Mouse (Mus musculus) embryonic fibroblast, embryonic 13.5 days (primary cell): ENCODE data around the gene Cog3. TPM values are rescaled to one million over a fixed set of nuclear protein-coding genes. Genes with fewer than 3 reads are reported as not detected.

Experiments
- H3K27ac ChIP-seq: 2 replicates; pipeline ENCODE4 v1.5.1; 2012; ENCODE audit warnings: low read length, control low read depth, inconsistent platforms; ENCODE audit not compliant: insufficient read depth
- H3K4me1 ChIP-seq: 2 replicates; pipeline ENCODE4 v1.6.1; 2011; ENCODE audit warnings: low read length; ENCODE audit not compliant: control insufficient read depth, insufficient read depth
- H3K4me3 ChIP-seq: 2 replicates; pipeline ENCODE4 v1.5.1; 2011; ENCODE audit warnings: mild to moderate bottlenecking, control low read depth, low read length; ENCODE audit not compliant: insufficient read depth
- CTCF ChIP-seq: IDR thresholded peaks from 2 replicates; pipeline ENCODE4 v1.5.1; 2011; ENCODE audit warnings: mild to moderate bottlenecking, control low read depth, low read length, moderate library complexity, borderline replicate concordance; ENCODE audit not compliant: insufficient read depth
- POLR2A ChIP-seq: IDR thresholded peaks from 2 replicates; pipeline ENCODE4 v1.6.1; 2011; ENCODE audit warnings: low read depth, mild to moderate bottlenecking, control low read depth, low read length, moderate library complexity
- polyA plus RNA-seq: library from polyadenylated mRNA; stranded (reverse); fragments of >200 nt; gene quantifications from 2 replicates; pipeline ENCODE4 v1.2.4, GENCODE M21; 2011; ENCODE audit warnings: low read depth; ENCODE audit not compliant: missing spikeins, insufficient read length

Cog3 gene
- polyA plus RNA-seq, result 26.6 and 27.2 TPM in 2 replicates

GRCm38 (mm10) chr14:75753991-75754817 is at the start of gene Cog3:
Gene Cog3 (minus strand): TSS chr14:75754517.
- Histone ChIP-seq H3K4me3 (peak within 1 kb of the TSS; percentile 79), H3K27ac (peak within 1 kb of the TSS; percentile 39), H3K4me1 (peaks cover 5% of the 10 kb centered on the region)
- TF ChIP-seq POLR2A, result peak; percentile 63
- peak; percentile 27; the same call in 1 of the 2 replicates for TF ChIP-seq CTCF

GRCm38 (mm10) chr14:75797769-75798386 is 43.6 kb upstream of the Cog3 start:
- Histone ChIP-seq H3K4me1 (peaks cover 5% of the 10 kb centered on the region), H3K4me3 (no peak overlapping the region), H3K27ac (no peak overlapping the region)
- TF ChIP-seq CTCF, result no peak
- no peak for TF ChIP-seq POLR2A

GRCm38 (mm10) chr14:75795918-75796317 is 41.6 kb upstream of the Cog3 start:
- no peak overlapping the region for H3K4me3 ChIP-seq
- no peak for TF ChIP-seq CTCF
- peaks cover 5% of the 10 kb centered on the region for H3K4me1 ChIP-seq
- no peak overlapping the region for H3K27ac ChIP-seq

GRCm38 (mm10) chr14:75794726-75795125 is 40.4 kb upstream of the Cog3 start:
- H3K4me1 ChIP-seq, result peaks cover 5% of the 10 kb centered on the region
- no peak for TF ChIP-seq CTCF
- TF ChIP-seq POLR2A, result no peak
- no peak overlapping the region for H3K4me3 ChIP-seq
- no peak overlapping the region for H3K27ac ChIP-seq

GRCm38 (mm10) chr14:75794324-75794723 is 40.0 kb upstream of the Cog3 start:
- TF ChIP-seq POLR2A, result no peak
- H3K4me1 ChIP-seq, result peaks cover 5% of the 10 kb centered on the region
- H3K4me3 ChIP-seq, result no peak overlapping the region
- no peak overlapping the region for H3K27ac ChIP-seq

- Histone ChIP-seq H3K4me3 (no peak overlapping the region), H3K27ac (no peak overlapping the region), H3K4me1 (peaks cover 5% of the 10 kb centered on the region)
- TF ChIP-seq CTCF (no peak), POLR2A (no peak)
Measured at GRCm38 (mm10) chr14:75793110-75793509, 38.8 kb upstream of the Cog3 start.

GRCm38 (mm10) chr14:75791372-75791771 is 37.1 kb upstream of the Cog3 start:
- H3K4me1 ChIP-seq, result peaks cover 5% of the 10 kb centered on the region
- H3K27ac ChIP-seq, result no peak overlapping the region
- H3K4me3 ChIP-seq, result no peak overlapping the region
- no peak for TF ChIP-seq CTCF
- TF ChIP-seq POLR2A, result no peak

GRCm38 (mm10) chr14:75790411-75790996 is 36.2 kb upstream of the Cog3 start:
- H3K27ac ChIP-seq, result no peak overlapping the region
- TF ChIP-seq POLR2A (no peak), CTCF (no peak)
- no peak overlapping the region for H3K4me3 ChIP-seq
- peaks cover 7% of the 10 kb centered on the region for H3K4me1 ChIP-seq

GRCm38 (mm10) chr14:75789291-75789690 is 35.0 kb upstream of the Cog3 start:
- TF ChIP-seq CTCF (no peak), POLR2A (no peak)
- H3K27ac ChIP-seq, result no peak overlapping the region
- H3K4me1 ChIP-seq, result 0 out of 2 replicates have a peak, but pooled peaks cover 2% of the 10 kb centered on the region
- no peak overlapping the region for H3K4me3 ChIP-seq

- no peak overlapping the region for H3K27ac ChIP-seq
- 0 out of 2 replicates have a peak, but pooled peaks cover 2% of the 10 kb centered on the region for H3K4me1 ChIP-seq
- TF ChIP-seq POLR2A (no peak), CTCF (no peak)
- H3K4me3 ChIP-seq, result no peak overlapping the region
Measured at GRCm38 (mm10) chr14:75787794-75788175, 33.5 kb upstream of the Cog3 start.
